Comparison of ENCODE assay signal across 11 mouse cellular contexts in the genomic region with DNA sequence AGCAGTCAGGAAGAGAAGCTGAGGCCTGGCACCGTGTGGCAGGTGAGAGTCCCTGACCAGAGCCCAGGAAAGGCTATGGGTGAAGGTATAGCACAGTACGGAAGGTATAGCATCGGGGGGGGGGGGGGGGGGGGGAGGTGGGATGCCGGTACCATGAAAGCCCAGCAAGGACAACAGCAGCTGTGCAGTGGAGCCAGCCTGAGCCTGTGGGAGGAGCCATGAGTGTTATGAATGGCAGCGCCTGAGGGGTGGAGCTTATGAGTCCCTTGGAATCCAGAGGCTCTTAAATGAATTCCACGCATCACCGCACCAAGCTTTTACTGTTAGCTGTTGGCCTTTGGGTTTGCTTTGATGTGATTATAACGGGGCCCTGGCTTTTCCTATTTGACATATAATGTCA.
DNase-seq lines count a peak whose midpoint lies in the region; ATAC-seq lines count a peak whose summit lies in the region.
"Had no signal": no experiment of that assay in that cellular context is flagged by ENCODE, and none has a peak within 500 bp of the region (broad histone marks: within the 10 kb centered on the region; RNA-seq: fewer than 3 reads in every experiment).

No protein-coding gene starts in this region.

- peak; percentile 52 for ATAC-seq in midbrain, embryonic 12.5 days (ENCODE audit: low FRiP score, low read depth)
- ATAC-seq in midbrain, embryonic 15.5 days (replicated peaks): no peak; the same call in 1 of the 2 replicates
- ATAC-seq in forebrain, embryonic 16.5 days: 0 out of 2 replicates have a peak, but pooled peaks have one; percentile 22

- peaks cover 25% of the 10 kb centered on the region for H3K4me1 ChIP-seq in midbrain, embryonic 12.5 days
- peaks cover 18% of the 10 kb centered on the region for H3K4me1 ChIP-seq in midbrain, embryonic 15.5 days
- peaks cover 19% of the 10 kb centered on the region for H3K4me1 ChIP-seq in forebrain, embryonic 16.5 days (replicated peaks; ENCODE audit: control insufficient read depth, insufficient read depth, low read length)

- H3K9me3 ChIP-seq in midbrain, embryonic 12.5 days: no peaks in the 10 kb centered on the region
- H3K9me3 ChIP-seq in midbrain, embryonic 15.5 days: no peaks in the 10 kb centered on the region
- H3K9me3 ChIP-seq in forebrain, embryonic 16.5 days (ENCODE audit: control insufficient read depth, low read length): no peaks in the 10 kb centered on the region
- H3K9me3 ChIP-seq: liver, embryonic 13.5 days had no signal

- H3K27ac ChIP-seq in midbrain, embryonic 12.5 days (replicated peaks): no peak overlapping the region
- H3K27ac ChIP-seq in midbrain, embryonic 15.5 days: no peak overlapping the region
- H3K27ac ChIP-seq in forebrain, embryonic 16.5 days (ENCODE audit: low read length): no peak overlapping the region
- H3K27ac ChIP-seq: liver, embryonic 13.5 days had no signal

- H3K4me2 ChIP-seq in midbrain, embryonic 12.5 days (replicated peaks): no peak overlapping the region
- H3K4me2 ChIP-seq in midbrain, embryonic 15.5 days: no peak overlapping the region
- H3K4me2 ChIP-seq in forebrain, embryonic 16.5 days (ENCODE audit: low read length): no peak overlapping the region
- H3K4me2 ChIP-seq: liver, embryonic 13.5 days had no signal

- H3K9ac ChIP-seq in midbrain, embryonic 12.5 days (replicated peaks): no peak overlapping the region
- H3K9ac ChIP-seq in midbrain, embryonic 15.5 days: no peak overlapping the region
- no peak overlapping the region for H3K9ac ChIP-seq in forebrain, embryonic 16.5 days (replicated peaks; ENCODE audit: low read depth, low read length)
- H3K9ac ChIP-seq: liver, embryonic 13.5 days had no signal

- 43% methylated on average over 6 of the region's 8 CpGs for WGBS in midbrain, embryonic 12.5 days
- 31% methylated on average over 5 of the region's 8 CpGs for WGBS in midbrain, embryonic 15.5 days
- WGBS in forebrain, embryonic 16.5 days: 23% methylated on average over 7 of the region's 8 CpGs

- DNase-seq in kidney, postnatal 36 days: peak; percentile 60 to 71
- no peak for DNase-seq in thymus, postnatal 36 days
- DNase-seq in layer of hippocampus, postnatal 25 days (ENCODE audit: extremely low spot score in 1 of 2, low spot score in 1 of 2): no peak
- DNase-seq in spleen, postnatal 14 days (ENCODE audit: low spot score in 2 of 2): no peak
- DNase-seq: adrenal gland, adult 2 months; cerebellum, adult 2 months; liver, embryonic 13.5 days; spleen, adult 18-20 months had no signal

- H3K4me3 ChIP-seq in midbrain, embryonic 12.5 days: no peak overlapping the region
- H3K4me3 ChIP-seq in midbrain, embryonic 15.5 days: no peak overlapping the region
- H3K4me3 ChIP-seq in forebrain, embryonic 16.5 days (replicated peaks; ENCODE audit: low read length): no peak overlapping the region
- H3K4me3 ChIP-seq: liver, embryonic 13.5 days had no signal

- H3K36me3 ChIP-seq in midbrain, embryonic 12.5 days: peaks cover 21% of the 10 kb centered on the region; the same call in 1 of the 2 replicates
- no peaks in the 10 kb centered on the region for H3K36me3 ChIP-seq in midbrain, embryonic 15.5 days (replicated peaks)
- H3K36me3 ChIP-seq in forebrain, embryonic 16.5 days (ENCODE audit: control insufficient read depth, insufficient read depth): peaks cover 5% of the 10 kb centered on the region
- H3K36me3 ChIP-seq: liver, embryonic 13.5 days had no signal

- H3K27me3 ChIP-seq in midbrain, embryonic 12.5 days: no peaks in the 10 kb centered on the region
- no peaks in the 10 kb centered on the region for H3K27me3 ChIP-seq in midbrain, embryonic 15.5 days (replicated peaks)
- no peaks in the 10 kb centered on the region for H3K27me3 ChIP-seq in forebrain, embryonic 16.5 days (replicated peaks; ENCODE audit: control insufficient read depth, insufficient read depth, low read length)
- H3K27me3 ChIP-seq: liver, embryonic 13.5 days had no signal

Comparison
In these comparisons a context has a peak if more than half of its experiments do, and no peak if none do; other contexts are left out.
1. DNase-seq: peak in kidney, postnatal 36 days (2 of 2); none in thymus, postnatal 36 days (0 of 2), layer of hippocampus, postnatal 25 days (0 of 2) and spleen, postnatal 14 days (0 of 2).